Mouse (Mus musculus) cortical plate, adult 2 months (tissue): ENCODE results near the gene Bex2.

Experiments
- CTCF ChIP-seq: fragments of 200-500 bp; IDR thresholded peaks from 2 replicates; pipeline ENCODE4 v1.5.1; 2011; ENCODE audit warnings: mild to moderate bottlenecking, control low read depth, low read length; ENCODE audit not compliant: insufficient read depth; ENCODE audit errors: extremely low read depth
- POLR2A ChIP-seq: fragments of 200-500 bp; IDR thresholded peaks from 2 replicates; pipeline ENCODE4 v1.6.1; 2011; ENCODE audit warnings: mild to moderate bottlenecking, low read length, control low read depth; ENCODE audit not compliant: insufficient read depth; ENCODE audit errors: extremely low read depth

- no peak for TF ChIP-seq CTCF
- no peak for TF ChIP-seq POLR2A
Observed at GRCm38 (mm10) chrX:136094421-136094820, 26.4 kb upstream of the Bex2 start.
